Mouse (Mus musculus) layer of hippocampus, adult 18-20 months (tissue): ENCODE measurements around the gene Rnf169. TPM values are rescaled to one million over a fixed set of nuclear protein-coding genes. Genes with fewer than 3 reads are reported as not detected.
"Not testable (repeated sequence)": the region's sequence is repeated elsewhere in the genome, so short reads cannot be mapped to it uniquely, and the experiment has no call there.

ENCODE experiments used
- DNase-seq, 2 experiments: peaks; one replicate each; pipeline ENCODE4 v3.0.0; 2022; ENCODE audit warnings: low spot score in 2 of 2
- total RNA-seq, 2 experiments: library from RNA; stranded (reverse); gene quantifications; 2 replicates each; pipeline ENCODE4 v1.2.3; 2021

Gene Rnf169
- total RNA-seq, 2 experiments from 2014 or later = 26.6 to 28.4 TPM

GRCm38 (mm10) chr7:99981311-99981710, 1.1 kb upstream of the Rnf169 start:
- DNase-seq = peak in 1 of 2 experiments; percentile 55

GRCm38 (mm10) chr7:99979546-99980131, 609 bp downstream of the Rnf169 start:
- no peak for DNase-seq

GRCm38 (mm10) chr7:99979081-99979480, 1.2 kb downstream of the Rnf169 start:
- DNase-seq = no peak

- no peak for DNase-seq
Measured at GRCm38 (mm10) chr7:99978041-99978440, 2.2 kb downstream of the Rnf169 start.

- DNase-seq = no peak
Measured at GRCm38 (mm10) chr7:99975819-99976575, 4.3 kb downstream of the Rnf169 start.

GRCm38 (mm10) chr7:99974208-99974970, 5.9 kb downstream of the Rnf169 start:
- DNase-seq = no peak

GRCm38 (mm10) chr7:99972912-99973311, 7.3 kb downstream of the Rnf169 start:
- DNase-seq = not testable (repeated sequence)

GRCm38 (mm10) chr7:99971926-99972325, 8.3 kb downstream of the Rnf169 start:
- DNase-seq = no peak

GRCm38 (mm10) chr7:99969151-99969550, 11.1 kb downstream of the Rnf169 start:
- no peak for DNase-seq

GRCm38 (mm10) chr7:99966011-99966721, 14.1 kb downstream of the Rnf169 start:
- DNase-seq = no peak

- DNase-seq = peak; percentile 38 to 63
Measured at GRCm38 (mm10) chr7:99965020-99965841, 15.0 kb downstream of the Rnf169 start.

GRCm38 (mm10) chr7:99963237-99963860, 16.9 kb downstream of the Rnf169 start:
- no peak for DNase-seq

- no peak for DNase-seq
Measured at GRCm38 (mm10) chr7:99962536-99963236, 17.6 kb downstream of the Rnf169 start.

- DNase-seq = no peak
Measured at GRCm38 (mm10) chr7:99961518-99961917, 18.7 kb downstream of the Rnf169 start.

GRCm38 (mm10) chr7:99960571-99960970, 19.7 kb downstream of the Rnf169 start:
- not testable (repeated sequence) for DNase-seq

- no peak for DNase-seq
Measured at GRCm38 (mm10) chr7:99957226-99957965, 22.9 kb downstream of the Rnf169 start.

GRCm38 (mm10) chr7:99956095-99956494, 24.2 kb downstream of the Rnf169 start:
- no peak for DNase-seq

GRCm38 (mm10) chr7:99954212-99954611, 26.0 kb downstream of the Rnf169 start:
- DNase-seq = no peak
